Mouse (Mus musculus): ENCODE measurements around the gene Sms.

GRCm38 (mm10) chrX:157415212-157415611, 76.9 kb downstream of the Sms start, which contains the start of gene Phex:
- TF ChIP-seq CTCF (IDR thresholded peaks at IDR 0.05; ENCODE audit: borderline replicate concordance, insufficient read depth, low read depth, low read length) (no peak), POLR2A (IDR thresholded peaks at IDR 0.05; ENCODE audit: borderline replicate concordance, insufficient read depth, low read length) (no peak)
